Mouse (Mus musculus) ovary, adult 2 months (tissue): ENCODE data around the gene Yipf6. TPM values are rescaled to one million over a fixed set of nuclear protein-coding genes. Genes with fewer than 3 reads are reported as not detected.

ENCODE experiments used
- polyA plus RNA-seq: library from polyadenylated mRNA; depleted of rRNA; stranded (reverse); fragments of >200 nt; gene quantifications from 2 replicates; pipeline ENCODE4 v1.2.3, GENCODE M21; 2012; rRNA removed

Gene Yipf6
- polyA plus RNA-seq = 9.1 and 11.5 TPM in 2 replicates

DNA sequence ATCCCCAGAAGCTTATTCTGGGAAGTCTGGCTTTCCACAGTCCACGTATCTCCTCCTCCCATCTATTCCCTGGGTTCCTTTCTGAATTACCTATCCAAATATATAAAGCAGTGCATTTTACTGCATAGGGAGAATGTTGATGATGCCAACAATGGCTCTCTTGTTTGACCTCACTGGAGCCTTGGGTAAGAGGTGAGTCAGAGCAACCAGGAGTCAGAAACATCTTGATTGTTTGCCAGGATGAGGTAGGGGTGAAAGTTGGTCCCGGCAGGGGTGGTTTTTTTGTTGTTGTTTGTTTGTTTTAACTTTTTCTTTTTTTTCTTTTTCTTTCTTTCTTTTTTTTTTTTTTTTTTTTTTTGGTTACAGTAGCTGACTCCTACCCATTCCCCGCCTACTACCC, at the start of gene Yipf6:
Gene Yipf6 (plus strand): TSS at position 216 of the 400 bp plus-strand sequence.

GRCm38 (mm10) chrX:98890406-98891116, 45.6 kb upstream of the Yipf6 start, which contains the start of gene Ophn1:
Gene Ophn1, minus strand, starts transcription at chrX:98891025.

Other genes with a start within 250 kb of the Yipf6 start
- gene Ophn1, start 45.3 kb upstream of the Yipf6 start, polyA plus RNA-seq = 13.7 and 14.1 TPM in 2 replicates
- gene Stard8, start 66.9 kb downstream of the Yipf6 start, polyA plus RNA-seq = 30.3 and 39.5 TPM in 2 replicates
- 92.1 and 96.8 TPM in 2 replicates for gene Efnb1, start 199.8 kb downstream of the Yipf6 start, polyA plus RNA-seq